Comparison of ENCODE assay signal across 17 mouse cellular contexts in the genomic region with DNA sequence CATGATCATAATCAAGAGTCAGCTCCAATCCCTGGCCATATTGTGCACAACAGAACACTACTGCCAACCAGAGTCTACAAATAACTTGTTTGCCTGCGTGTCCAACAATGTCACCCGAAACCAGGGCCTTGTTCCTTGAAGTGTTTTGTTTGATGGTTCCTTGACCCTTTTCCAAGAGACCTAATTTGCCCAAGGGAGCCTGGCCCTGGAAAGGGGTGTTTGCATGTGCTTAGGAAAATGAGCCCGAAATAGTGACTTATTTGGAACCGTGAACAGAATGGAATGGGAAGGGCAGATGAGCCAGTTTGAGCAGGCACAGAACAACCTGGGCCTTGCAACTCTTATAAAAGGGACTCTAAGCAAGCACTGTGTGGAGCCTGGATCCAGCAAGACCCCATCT.
"Had no signal": no experiment of that assay in that cellular context is flagged by ENCODE, and none has a peak within 500 bp of the region (broad histone marks: within the 10 kb centered on the region; RNA-seq: fewer than 3 reads in every experiment).

No protein-coding gene starts in this region.

- H3K4me3 ChIP-seq: kidney, embryonic 15.5 days; limb, embryonic 12.5 days; limb, embryonic 15.5 days; midbrain, embryonic 12.5 days; neural tube, embryonic 12.5 days had no signal

- DNase-seq: kidney, adult 8-10 months; kidney, postnatal 10 days; left cerebral cortex, postnatal 4 days; liver, postnatal 0 days; lung, embryonic 14.5 days; retina, postnatal 1 day; right cerebral cortex, postnatal 25 days; thymus, adult 2 months; thymus, postnatal 14 days; thymus, postnatal 4 days had no signal

- H3K36me3 ChIP-seq: kidney, embryonic 15.5 days; limb, embryonic 12.5 days; limb, embryonic 15.5 days; midbrain, embryonic 12.5 days; neural tube, embryonic 12.5 days had no signal

- H3K4me1 ChIP-seq: limb, embryonic 12.5 days; neural tube, embryonic 12.5 days had no signal

- H3K27ac ChIP-seq: kidney, embryonic 15.5 days; limb, embryonic 12.5 days; limb, embryonic 15.5 days; liver, embryonic 14.5 days; macrophage; midbrain, embryonic 12.5 days; neural tube, embryonic 12.5 days had no signal

- H3K27me3 ChIP-seq: kidney, embryonic 15.5 days; limb, embryonic 12.5 days; limb, embryonic 15.5 days; midbrain, embryonic 12.5 days; neural tube, embryonic 12.5 days had no signal
